Mouse (Mus musculus): ENCODE results near the gene Nus1.

The Nus1 gene

GRCm38 (mm10) chr10:52417299-52417997 lies at the start of gene Nus1:
Nus1 (plus strand) TSS chr10:52417547.
- WGBS: under 1% methylated on average over 75 of the region's 79 CpGs

- WGBS: 60% methylated on average over 4 of the region's 4 CpGs
Measured at GRCm38 (mm10) chr10:52368376-52368775, 49.0 kb upstream of the Nus1 start.

GRCm38 (mm10) chr10:52373834-52374233 lies 43.5 kb upstream of the Nus1 start:
- WGBS: 78% methylated on average over 4 of the region's 4 CpGs

GRCm38 (mm10) chr10:52376422-52376821 lies 40.9 kb upstream of the Nus1 start:
- 88% methylated on average over 2 of the region's 2 CpGs for WGBS

GRCm38 (mm10) chr10:52377813-52378212 lies 39.5 kb upstream of the Nus1 start:
- 88% methylated on average over 2 of the region's 2 CpGs for WGBS

GRCm38 (mm10) chr10:52381321-52381801 lies 36.0 kb upstream of the Nus1 start:
- 0% methylated on average over 19 of the region's 19 CpGs for WGBS

GRCm38 (mm10) chr10:52381845-52382591 lies 35.3 kb upstream of the Nus1 start, which contains the start of gene Gopc:
Gopc (minus strand) TSS chr10:52382124.
- 1% methylated on average over 70 of the region's 71 CpGs for WGBS

GRCm38 (mm10) chr10:52383022-52383421 lies 34.3 kb upstream of the Nus1 start:
- 80% methylated on average over 6 of the region's 6 CpGs for WGBS

GRCm38 (mm10) chr10:52383522-52383921 lies 33.8 kb upstream of the Nus1 start:
- WGBS: 96% methylated on average over 1 of the region's 1 CpGs

GRCm38 (mm10) chr10:52384823-52385610 lies 32.3 kb upstream of the Nus1 start:
- WGBS: 26% methylated on average over 8 of the region's 8 CpGs

- 87% methylated on average over 4 of the region's 4 CpGs for WGBS
Measured at GRCm38 (mm10) chr10:52387192-52387591, 30.2 kb upstream of the Nus1 start.

- WGBS: 81% methylated on average over 5 of the region's 5 CpGs
Measured at GRCm38 (mm10) chr10:52388922-52389430, 28.4 kb upstream of the Nus1 start, which contains the start of gene Nepn. Nepn (plus strand) TSS chr10:52388972.

- WGBS: 76% methylated on average over 3 of the region's 3 CpGs
Measured at GRCm38 (mm10) chr10:52389438-52389837, 27.9 kb upstream of the Nus1 start.

GRCm38 (mm10) chr10:52391208-52391607 lies 26.1 kb upstream of the Nus1 start:
- 88% methylated on average over 2 of the region's 2 CpGs for WGBS

GRCm38 (mm10) chr10:52396647-52397046 lies 20.7 kb upstream of the Nus1 start:
- 94% methylated on average over 3 of the region's 3 CpGs for WGBS

GRCm38 (mm10) chr10:52398715-52399114 lies 18.6 kb upstream of the Nus1 start:
- WGBS: 79% methylated on average over 2 of the region's 2 CpGs

GRCm38 (mm10) chr10:52399722-52400121 lies 17.6 kb upstream of the Nus1 start:
- 52% methylated on average over 3 of the region's 3 CpGs for WGBS

GRCm38 (mm10) chr10:52405160-52405559 lies 12.2 kb upstream of the Nus1 start:
- WGBS: 94% methylated on average over 13 of the region's 13 CpGs

GRCm38 (mm10) chr10:52407526-52407925 lies 9.8 kb upstream of the Nus1 start:
- WGBS: 87% methylated on average over 2 of the region's 2 CpGs

- WGBS: 91% methylated on average over 2 of the region's 2 CpGs
Measured at GRCm38 (mm10) chr10:52415020-52415419, 2.3 kb upstream of the Nus1 start.

- 23% methylated on average over 2 of the region's 2 CpGs for WGBS
Measured at GRCm38 (mm10) chr10:52416458-52416857, 889 bp upstream of the Nus1 start.

Data from cerebral cortex, adult 2 months (tissue).